Comparison of ENCODE assay signal across 11 mouse cellular contexts in the genomic region with DNA sequence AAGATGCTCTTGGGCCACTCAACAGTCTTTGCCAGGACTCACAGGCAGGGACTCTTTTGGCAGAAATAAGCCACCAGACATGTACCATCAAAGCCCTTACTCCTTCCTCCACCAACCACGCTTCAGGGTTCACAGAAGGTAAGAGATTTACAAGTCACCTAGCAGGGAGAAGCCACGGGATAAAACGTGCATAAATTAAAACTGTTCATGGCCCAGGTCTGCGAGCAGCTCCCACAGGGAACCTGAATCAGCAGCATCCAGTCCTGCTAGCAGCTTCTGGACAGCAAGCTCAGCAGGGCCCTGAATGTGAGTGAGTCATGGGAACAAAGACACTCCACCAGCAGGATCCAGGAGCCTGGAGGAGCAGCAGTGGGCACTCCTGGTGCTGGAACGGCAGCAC. TPM values are rescaled to one million over a fixed set of nuclear protein-coding genes. Genes with fewer than 3 reads are reported as not detected.
DNase-seq lines count a peak whose midpoint lies in the region; ATAC-seq lines count a peak whose summit lies in the region.
"Had no signal": no experiment of that assay in that cellular context is flagged by ENCODE, and none has a peak within 500 bp of the region (broad histone marks: within the 10 kb centered on the region; RNA-seq: fewer than 3 reads in every experiment).

No protein-coding gene starts in this region.

- H3K27ac ChIP-seq in hindbrain, embryonic 10.5 days = peak overlapping the region; percentile 66
- H3K27ac ChIP-seq in hindbrain, embryonic 16.5 days (ENCODE audit: low read depth, low read length) = no peak overlapping the region
- no peak overlapping the region for H3K27ac ChIP-seq in forebrain, embryonic 13.5 days
- H3K27ac ChIP-seq: macrophage had no signal

- H3K4me3 ChIP-seq in hindbrain, embryonic 10.5 days = no peak overlapping the region
- no peak overlapping the region for H3K4me3 ChIP-seq in hindbrain, embryonic 16.5 days (ENCODE audit: low read length)
- H3K4me3 ChIP-seq in forebrain, embryonic 13.5 days = no peak overlapping the region
- H3K4me3 ChIP-seq: erythroblast, embryonic 14.5 days had no signal

- no peak for ATAC-seq in hindbrain, embryonic 16.5 days
- ATAC-seq in forebrain, embryonic 13.5 days = no peak

- no peak for DNase-seq in hindbrain, embryonic 10.5 days (ENCODE audit: low spot score)
- peak; percentile 55 for DNase-seq in NIH3T3 (ENCODE audit: low read depth)
- peak; percentile 34 to 52 for DNase-seq in cerebellum, postnatal 14 days
- peak; percentile 35 to 69 for DNase-seq in kidney, postnatal 25 days
- no peak for DNase-seq in left cerebral cortex, adult 9 months (ENCODE audit: low spot score in 2 of 2)
- DNase-seq: gastrocnemius, postnatal 36 days; left cerebral cortex, postnatal 4 days had no signal

- H3K36me3 ChIP-seq in hindbrain, embryonic 10.5 days = no peaks in the 10 kb centered on the region; the same call in 1 of the 2 replicates
- no peaks in the 10 kb centered on the region for H3K36me3 ChIP-seq in hindbrain, embryonic 16.5 days (ENCODE audit: control insufficient read depth, insufficient read depth, low read length)
- H3K36me3 ChIP-seq in forebrain, embryonic 13.5 days (ENCODE audit: poor library complexity, severe bottlenecking) = no peaks in the 10 kb centered on the region

- no peak overlapping the region for H3K9ac ChIP-seq in hindbrain, embryonic 16.5 days (ENCODE audit: low read depth, low read length)
- H3K9ac ChIP-seq in forebrain, embryonic 13.5 days = no peak overlapping the region

- 46% methylated on average over 5 of the region's 5 CpGs for WGBS in hindbrain, embryonic 10.5 days
- WGBS in hindbrain, embryonic 16.5 days = 29% methylated on average over 5 of the region's 5 CpGs
- WGBS in forebrain, embryonic 13.5 days = 33% methylated on average over 5 of the region's 5 CpGs

- H3K9me3 ChIP-seq in hindbrain, embryonic 10.5 days = no peaks in the 10 kb centered on the region
- no peaks in the 10 kb centered on the region for H3K9me3 ChIP-seq in hindbrain, embryonic 16.5 days (ENCODE audit: control insufficient read depth, low read length)
- no peaks in the 10 kb centered on the region for H3K9me3 ChIP-seq in forebrain, embryonic 13.5 days (replicated peaks)

- H3K4me2 ChIP-seq in hindbrain, embryonic 16.5 days (ENCODE audit: low read length) = no peak overlapping the region
- H3K4me2 ChIP-seq in forebrain, embryonic 13.5 days = no peak overlapping the region

- peaks cover 57% of the 10 kb centered on the region for H3K4me1 ChIP-seq in hindbrain, embryonic 10.5 days (replicated peaks)
- peaks cover 4% of the 10 kb centered on the region for H3K4me1 ChIP-seq in hindbrain, embryonic 16.5 days (ENCODE audit: control insufficient read depth, insufficient read depth, low read depth, low read length)
- H3K4me1 ChIP-seq in forebrain, embryonic 13.5 days = 0 out of 2 replicates have a peak, but pooled peaks cover 2% of the 10 kb centered on the region

- H3K27me3 ChIP-seq in hindbrain, embryonic 10.5 days (ENCODE audit: insufficient read depth, poor library complexity, severe bottlenecking) = no peaks in the 10 kb centered on the region
- H3K27me3 ChIP-seq in hindbrain, embryonic 16.5 days (replicated peaks; ENCODE audit: control insufficient read depth, insufficient read depth, low read length) = no peaks in the 10 kb centered on the region
- no peaks in the 10 kb centered on the region for H3K27me3 ChIP-seq in forebrain, embryonic 13.5 days

RNA-seq across cellular contexts. Expression of a gene that starts 7.9 kb away (rescaled TPM):
- 65.7 and 67.8 TPM in 2 replicates for polyA plus RNA-seq in hindbrain, embryonic 10.5 days (2016; fragmentation: Nextera tagmentation; extraction: Ambion mirVana)
- 62.6 and 66.8 TPM in 2 replicates for polyA plus RNA-seq in hindbrain, embryonic 16.5 days (2015; fragmentation: Nextera tagmentation; extraction: Ambion mirVana)
- polyA plus RNA-seq in forebrain, embryonic 13.5 days (2015; fragmentation: Nextera tagmentation; extraction: Ambion mirVana) = 20.6 and 30.4 TPM in 2 replicates

Comparison
In these comparisons a context has a peak if more than half of its experiments do, and no peak if none do; other contexts are left out.
1. DNase-seq: peak in NIH3T3 (single experiment), cerebellum, postnatal 14 days (2 of 2) and kidney, postnatal 25 days (2 of 2); none in hindbrain, embryonic 10.5 days (single experiment) and left cerebral cortex, adult 9 months (0 of 2).